Mouse (Mus musculus): Measurements from ENCODE around the gene Zfp213.

DNA sequence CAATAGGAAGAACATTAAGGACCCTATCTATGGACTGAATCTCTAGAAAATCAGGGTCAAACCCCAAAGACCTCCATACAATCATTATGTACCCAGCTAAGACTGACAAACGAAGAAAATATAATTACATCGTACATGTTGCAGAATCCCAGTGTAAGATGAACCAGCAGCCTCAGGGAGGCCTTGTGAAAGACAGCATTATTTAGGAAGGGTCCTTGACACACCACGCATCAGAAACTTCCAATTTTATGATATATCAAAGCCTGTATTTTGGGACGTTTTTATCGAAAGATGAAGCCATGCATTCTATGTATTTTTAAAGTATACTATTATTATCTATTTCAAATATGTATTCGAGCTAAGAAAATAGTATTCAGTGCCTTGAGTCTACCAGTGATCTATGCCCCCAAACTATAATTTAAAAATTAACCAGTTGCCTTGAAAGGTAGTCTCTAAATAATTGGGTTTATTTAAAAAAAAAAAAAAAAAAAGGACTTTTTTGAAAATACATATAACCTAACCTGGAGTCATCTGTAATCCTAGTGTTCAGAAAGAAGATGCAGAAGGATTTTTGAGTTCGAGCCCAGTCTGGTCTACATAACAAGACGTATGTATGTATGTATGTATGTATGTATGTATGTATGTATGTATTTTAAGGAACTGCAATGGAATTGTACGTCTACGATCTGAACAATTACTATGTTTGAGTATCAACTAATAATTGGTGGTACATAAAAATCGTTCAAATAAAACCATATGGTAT is 16.2 kb downstream of the Zfp213 start:
- TF ChIP-seq POLR2A (IDR thresholded peaks at IDR 0.05; ENCODE audit: insufficient read depth, low read depth, low read length) = no peak
- no peak for TF ChIP-seq CTCF (IDR thresholded peaks at IDR 0.05)
- no peak for TF ChIP-seq EP300 (IDR thresholded peaks at IDR 0.05; ENCODE audit: insufficient read depth, low read depth, low read length)
